Mouse (Mus musculus) liver, adult 2 months (tissue): ENCODE results near the gene Tnrc6a.

Experiments
- CTCF ChIP-seq: fragments of 200-500 bp; IDR thresholded peaks from 2 replicates; pipeline ENCODE4 v1.5.1; 2011; ENCODE audit warnings: low read depth, low read length, control low read depth
- POLR2A ChIP-seq: fragments of 200-500 bp; IDR thresholded peaks from 2 replicates; pipeline ENCODE4 v1.6.1; 2011; ENCODE audit warnings: low read length, control low read depth; ENCODE audit not compliant: insufficient read depth; ENCODE audit errors: extremely low read depth

GRCm38 (mm10) chr7:123181787-123182701 lies 58.4 kb downstream of the Tnrc6a start:
- no peak for TF ChIP-seq POLR2A
- TF ChIP-seq CTCF = no peak
